Mouse (Mus musculus) adrenal gland, adult (tissue): Measurements from ENCODE around the gene Olfr520.

Experiments used
- DNase-seq, 2 experiments: peaks; one replicate each; pipeline ENCODE4 v3.0.0; 2022 to 2023; ENCODE audit warnings: low spot score in 1 of 2; ENCODE audit not compliant: inconsistent age in 2 of 2

Olfr520 gene

DNA sequence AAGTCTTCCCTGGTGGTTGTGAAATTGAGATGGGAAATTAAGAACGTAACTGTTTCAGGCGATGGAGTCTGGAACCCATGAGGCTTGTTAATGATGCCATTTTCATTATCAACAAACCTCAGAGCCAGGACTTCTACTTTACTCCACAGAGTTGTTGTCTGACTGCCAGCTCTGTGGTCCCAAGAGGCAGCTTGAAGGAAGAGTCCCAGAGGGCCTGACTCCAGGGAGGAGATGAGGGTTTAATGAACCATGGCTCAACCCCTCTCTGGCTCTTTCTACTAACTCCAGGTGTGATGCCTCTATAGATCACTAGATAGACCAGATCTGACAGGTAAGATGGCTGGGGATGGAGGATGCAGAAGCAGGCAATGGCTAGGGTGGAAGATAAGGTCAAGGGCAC lies at the start of gene Olfr520:
Gene Olfr520, plus strand, starts transcription at position 301 of the 400 bp plus-strand sequence.
- DNase-seq = no peak

DNA sequence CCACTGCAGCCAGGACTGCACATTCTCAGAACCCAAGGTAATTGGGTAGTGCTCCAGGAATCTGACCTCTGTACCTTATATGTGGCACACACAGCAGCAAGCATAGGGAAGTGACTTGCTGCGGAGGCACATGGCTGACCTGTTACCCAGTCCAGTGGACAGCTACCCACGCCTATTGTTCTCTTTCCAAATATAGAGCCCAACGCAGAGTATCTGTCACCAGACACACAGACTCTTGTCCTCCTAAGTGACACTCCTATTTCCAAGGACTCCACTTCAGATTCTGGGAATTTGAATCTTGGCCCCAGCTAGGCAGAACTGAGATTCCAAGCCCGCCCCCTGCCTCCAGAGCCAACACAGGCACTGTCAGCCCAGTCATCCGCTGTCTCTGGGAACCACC lies 49.3 kb upstream of the Olfr520 start:
- no peak for DNase-seq

GRCm38 (mm10) chr7:99684086-99684485 lies 46.0 kb upstream of the Olfr520 start:
- DNase-seq = no peak

GRCm38 (mm10) chr7:99690819-99691218 lies 39.3 kb upstream of the Olfr520 start:
- DNase-seq = no peak

DNA sequence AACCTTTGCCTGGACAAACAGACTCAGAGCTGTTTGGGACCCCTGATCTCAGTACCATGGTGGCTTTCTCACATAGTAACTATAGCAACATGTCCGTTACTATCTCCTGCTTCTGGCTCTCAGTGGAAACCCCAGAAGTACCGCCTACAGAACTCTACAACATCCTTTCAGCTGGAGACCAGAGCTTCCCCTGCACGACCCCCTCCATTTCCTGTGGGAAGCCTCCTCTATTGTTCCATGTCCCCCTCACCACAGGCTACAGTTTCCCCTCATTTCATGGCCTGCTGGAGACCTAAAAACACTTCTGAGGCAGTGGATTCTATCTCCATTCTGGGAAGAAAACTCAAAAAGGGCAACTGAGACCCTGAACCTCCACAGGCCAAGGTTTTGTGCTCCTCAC lies 37.7 kb upstream of the Olfr520 start:
- no peak for DNase-seq

DNA sequence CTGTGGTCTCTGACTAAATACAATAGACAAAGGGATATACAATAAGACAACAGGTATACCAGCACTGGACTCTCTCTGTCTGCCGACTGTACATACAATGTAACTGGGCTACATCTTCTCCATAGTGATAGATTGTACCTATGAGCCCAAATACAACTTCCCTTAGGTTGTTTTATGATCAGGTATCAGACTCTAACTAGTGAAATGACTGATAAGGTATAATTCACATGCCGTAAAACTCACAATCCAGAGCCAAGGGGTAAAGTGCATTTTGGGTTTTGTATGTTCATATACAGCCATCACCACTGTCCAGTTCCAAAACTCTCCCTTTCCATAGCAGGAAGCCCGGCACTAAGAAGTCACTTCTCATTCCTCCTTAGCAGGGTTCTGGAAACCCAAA lies 36.7 kb upstream of the Olfr520 start:
- no peak for DNase-seq

DNA sequence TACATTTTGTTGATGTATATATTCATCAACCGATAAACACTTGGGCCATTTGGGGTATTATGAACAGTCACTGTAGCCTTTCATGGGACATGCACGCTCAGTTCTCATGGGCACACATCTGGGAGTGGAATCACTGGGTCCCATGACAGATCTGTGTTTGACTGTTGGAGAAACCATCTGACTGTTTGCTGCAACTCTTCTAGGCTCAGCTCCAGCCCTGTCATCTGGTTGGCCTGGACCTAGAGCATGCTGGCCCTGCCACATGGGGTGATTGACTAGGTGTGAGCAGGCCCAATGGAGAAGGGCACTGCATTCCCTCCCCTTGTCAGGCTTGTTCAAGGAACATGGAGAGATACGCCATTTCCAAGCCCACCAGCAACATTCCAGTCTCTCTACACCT lies 36.1 kb upstream of the Olfr520 start:
- peak in 1 of 2 experiments; percentile 30 for DNase-seq

- DNase-seq = peak in 1 of 2 experiments; percentile 21
Observed at GRCm38 (mm10) chr7:99694424-99694823, 35.6 kb upstream of the Olfr520 start.

DNA sequence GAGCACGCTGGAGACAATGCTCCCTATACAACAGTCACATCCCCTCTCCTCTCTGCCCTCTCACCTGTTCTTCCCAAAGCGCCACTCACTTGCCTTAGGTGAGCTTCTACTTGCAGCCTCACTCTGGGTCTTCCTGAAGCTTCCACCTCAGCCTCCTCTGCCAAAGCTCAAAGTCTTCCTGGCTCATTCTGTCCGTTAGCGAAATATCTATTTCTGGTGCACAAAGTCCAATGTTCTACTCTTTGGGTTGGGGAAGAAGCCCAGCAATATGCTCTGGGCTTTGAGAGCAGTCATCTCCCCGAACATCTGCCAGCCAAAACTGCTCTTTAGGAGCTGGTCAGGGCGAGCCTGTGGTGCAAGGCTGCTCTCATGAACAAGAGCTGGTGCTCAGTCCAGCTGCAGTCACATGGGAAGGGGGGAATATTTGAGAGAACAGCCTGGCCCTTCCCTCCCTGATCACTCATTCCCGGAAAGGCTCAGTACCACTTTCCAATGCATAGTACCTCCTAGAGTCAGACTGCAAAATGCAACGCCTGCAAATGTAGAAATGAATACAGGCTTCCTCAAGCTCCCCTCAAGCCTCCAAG lies 34.5 kb upstream of the Olfr520 start:
- peak in 1 of 2 experiments; percentile 25 for DNase-seq

DNA sequence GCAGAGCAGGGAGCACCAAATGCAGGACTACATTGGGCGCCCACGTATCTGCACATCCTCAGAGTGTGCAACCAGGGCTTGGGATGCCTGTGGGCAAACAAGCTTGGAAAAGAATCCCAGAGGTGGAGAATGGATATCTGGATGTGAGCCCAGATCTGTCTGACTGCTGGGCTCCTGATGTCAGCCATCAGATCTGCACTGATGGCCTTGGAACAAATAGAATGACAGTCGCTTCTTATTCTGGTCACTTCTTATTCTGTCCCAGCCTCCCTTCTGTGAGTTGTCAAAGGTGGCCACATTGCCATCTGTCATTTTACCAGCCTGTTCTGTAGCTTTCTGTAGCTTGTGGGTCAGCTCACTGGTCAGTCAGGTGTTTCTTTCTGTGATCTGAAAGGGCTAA lies 31.5 kb upstream of the Olfr520 start:
- no peak for DNase-seq

DNA sequence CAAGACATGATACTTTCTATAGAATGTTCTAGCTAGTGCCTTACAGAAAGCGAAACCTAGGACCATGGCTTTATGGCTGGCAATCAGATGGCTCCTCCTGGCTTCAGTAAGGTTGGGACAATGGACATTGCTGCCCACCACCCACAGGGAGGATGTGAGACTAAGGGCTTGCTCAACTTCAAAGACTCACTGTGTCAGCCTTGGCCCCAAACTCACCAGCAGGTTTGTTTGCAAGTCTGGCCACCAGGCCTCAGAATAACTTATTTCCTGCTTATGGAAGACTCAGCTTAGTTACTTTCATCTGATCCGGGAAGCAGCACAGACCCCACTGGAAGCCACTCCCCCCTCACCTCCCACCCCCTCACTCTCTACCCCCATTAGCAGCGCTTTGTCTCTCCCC lies 31.0 kb upstream of the Olfr520 start:
- DNase-seq = peak in 1 of 2 experiments; percentile 66

GRCm38 (mm10) chr7:99699709-99700151 lies 30.3 kb upstream of the Olfr520 start:
- DNase-seq = peak; percentile 45 to 84

DNA sequence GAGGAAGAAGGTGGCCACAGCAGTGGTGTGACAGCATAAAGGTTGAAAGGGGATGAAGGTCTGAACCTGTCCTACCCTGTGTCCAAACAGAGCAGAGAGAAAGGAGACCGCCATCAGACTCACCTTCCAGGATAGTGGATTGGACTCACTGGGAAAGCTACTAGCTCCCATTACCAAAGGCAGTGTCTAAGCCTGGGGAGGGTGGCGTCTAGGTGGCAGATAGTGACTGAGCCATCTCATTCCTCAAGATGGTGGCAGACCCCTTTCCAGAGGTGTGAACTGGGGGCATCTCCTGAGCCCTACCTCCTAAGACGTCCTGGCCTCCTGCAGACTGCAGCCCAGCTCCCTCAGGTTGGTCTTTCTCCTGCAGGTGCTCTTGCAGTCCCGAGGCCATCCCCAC lies 29.4 kb upstream of the Olfr520 start:
- DNase-seq = peak in 1 of 2 experiments; percentile 42

GRCm38 (mm10) chr7:99702201-99702600 lies 27.9 kb upstream of the Olfr520 start:
- peak in 1 of 2 experiments; percentile 39 for DNase-seq

GRCm38 (mm10) chr7:99704736-99705519 lies 25.1 kb upstream of the Olfr520 start:
- DNase-seq = peak; percentile 13 to 55

- DNase-seq = peak; percentile 57 to 86
Observed at GRCm38 (mm10) chr7:99706341-99707037, 23.6 kb upstream of the Olfr520 start.

DNA sequence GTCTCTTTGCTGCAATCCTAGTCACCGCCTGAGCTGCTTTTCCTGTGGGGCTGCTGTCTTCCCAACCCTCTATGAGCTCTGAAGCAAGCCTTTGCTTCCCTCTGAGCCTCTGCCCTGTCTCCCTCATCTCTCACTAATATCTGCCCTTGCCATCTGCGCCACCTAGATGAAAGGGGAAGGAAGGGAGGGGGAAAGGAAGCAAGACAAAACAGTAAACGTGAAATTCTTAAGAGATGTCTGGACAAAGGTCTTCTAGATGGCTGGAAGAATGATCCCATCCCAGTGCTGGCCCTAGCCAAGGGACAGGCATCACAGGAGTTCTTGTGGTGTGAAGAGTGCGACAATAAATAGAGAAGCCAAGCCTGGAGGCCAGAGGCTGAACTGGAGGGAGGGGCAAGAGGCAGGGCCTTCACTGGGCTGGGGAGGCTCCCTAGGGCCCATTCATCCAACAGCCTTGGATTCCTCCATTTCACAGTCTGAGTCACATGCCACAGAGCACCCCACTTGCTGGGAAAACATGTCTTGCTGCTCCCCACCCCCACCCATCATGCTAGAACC lies 23.0 kb upstream of the Olfr520 start:
- DNase-seq = peak; percentile 81 to 94

- DNase-seq = peak; percentile 63 to 88
Observed at GRCm38 (mm10) chr7:99707671-99708070, 22.4 kb upstream of the Olfr520 start.

DNA sequence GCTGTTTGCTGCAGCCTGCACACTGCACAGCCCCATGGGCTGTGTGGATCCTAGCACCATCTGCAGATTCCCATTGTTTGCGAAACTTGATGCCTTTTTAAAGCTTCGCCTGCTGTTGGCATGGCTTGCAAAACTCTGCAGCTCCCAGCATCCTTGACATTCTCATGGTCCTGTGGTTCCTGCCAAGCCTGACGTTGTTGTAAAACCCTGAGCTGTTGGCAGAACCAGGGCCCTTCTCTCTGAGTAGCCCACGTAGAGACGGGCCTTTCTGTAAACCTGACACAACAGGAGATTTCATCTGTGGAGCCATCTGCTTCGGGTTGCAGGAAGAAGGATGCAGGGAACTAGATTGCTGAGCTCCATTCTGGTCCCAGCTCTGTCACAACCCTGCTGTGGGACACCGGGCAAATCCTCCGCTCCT lies 21.8 kb upstream of the Olfr520 start:
- DNase-seq = peak; percentile 84 to 95

GRCm38 (mm10) chr7:99708750-99709149 lies 21.3 kb upstream of the Olfr520 start:
- DNase-seq = no peak

- DNase-seq = peak in 1 of 2 experiments; percentile 59
Observed at GRCm38 (mm10) chr7:99709992-99710391, 20.1 kb upstream of the Olfr520 start.
